Mouse (Mus musculus): ENCODE measurements around the gene Ebi3.

DNA sequence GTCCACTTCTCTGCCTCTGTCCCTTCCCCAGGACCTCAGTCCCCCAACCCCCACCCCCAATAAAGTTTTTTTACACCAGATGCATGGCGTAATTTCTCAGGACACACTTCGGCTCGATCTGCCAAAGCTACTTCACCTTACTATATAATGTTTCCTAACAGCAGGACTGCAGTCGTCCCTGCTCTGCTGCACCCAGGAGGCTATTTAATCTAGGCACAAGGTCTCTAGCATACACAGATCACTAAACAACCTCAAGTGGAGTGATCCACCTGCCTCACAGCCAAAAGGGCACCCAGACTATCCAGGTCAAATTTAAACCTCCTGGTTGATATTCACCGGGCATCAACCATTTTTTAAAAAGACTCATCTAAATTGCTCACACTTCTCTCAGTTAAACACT is 6.7 kb upstream of the Ebi3 start:
- no peak for TF ChIP-seq EP300 (IDR thresholded peaks at IDR 0.05; ENCODE audit: low read depth)
- no peak for TF ChIP-seq CTCF (IDR thresholded peaks at IDR 0.05; ENCODE audit: low read depth)

All from liver, embryonic 14.5 days (tissue).